Mouse (Mus musculus): ENCODE measurements around the gene Tfeb.

DNA sequence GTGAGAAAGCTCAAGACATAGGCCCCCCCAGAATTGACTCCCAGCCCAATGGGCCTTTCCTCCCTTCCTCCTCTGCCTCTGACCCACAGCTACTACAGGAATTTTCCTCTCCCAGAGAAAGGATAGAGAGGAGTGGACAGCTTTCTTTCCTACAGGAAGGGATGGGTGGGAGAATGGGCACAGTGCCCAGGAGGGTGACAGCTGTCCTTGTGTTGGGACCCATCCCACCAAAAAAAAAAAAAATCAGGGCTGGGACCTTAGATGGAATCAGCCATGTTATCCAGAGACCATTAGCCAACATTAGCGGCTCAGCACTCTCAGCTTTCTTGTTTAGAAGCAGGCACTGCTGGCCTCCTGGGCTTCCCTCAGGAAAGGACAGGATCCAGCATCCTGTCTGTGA lies 30.6 kb upstream of the Tfeb start:
- TF ChIP-seq ZNF384 (IDR thresholded peaks at IDR 0.05; ENCODE audit: low read depth, low read length) = no peak
- no peak for TF ChIP-seq CTCF (conservative IDR thresholded peaks at IDR 0.05 in 1 of 2, IDR thresholded peaks at IDR 0.05 in 1 of 2; ENCODE audit: low read depth in 2 of 2, low read length in 2 of 2)
- no peak for TF ChIP-seq POLR2A (IDR thresholded peaks at IDR 0.05; ENCODE audit: low read depth, low read length)
- TF ChIP-seq CHD1 (IDR thresholded peaks at IDR 0.05; ENCODE audit: low read depth, low read length) = no peak
- no peak for TF ChIP-seq CHD2 (IDR thresholded peaks at IDR 0.05; ENCODE audit: low read length)
- TF ChIP-seq NRF1 (IDR thresholded peaks at IDR 0.05; ENCODE audit: low read depth, low read length) = no peak
- no peak for TF ChIP-seq EP300 (IDR thresholded peaks at IDR 0.05; ENCODE audit: low read length)
- no peak for TF ChIP-seq HCFC1 (IDR thresholded peaks at IDR 0.05; ENCODE audit: low read depth, low read length)
- no peak for TF ChIP-seq USF2 (conservative IDR thresholded peaks at IDR 0.05; ENCODE audit: low read depth, low read length)
- no peak for TF ChIP-seq NELFE (IDR thresholded peaks at IDR 0.05; ENCODE audit: low read depth, low read length)
- no peak for TF ChIP-seq RCOR1 (conservative IDR thresholded peaks at IDR 0.05; ENCODE audit: low read depth, low read length)

Measured in CH12.LX (cell line).